Mouse (Mus musculus) thymus, postnatal 25 days (tissue): ENCODE results near the gene Lta.
"Not testable (repeated sequence)": the region's sequence is repeated elsewhere in the genome, so short reads cannot be mapped to it uniquely, and the experiment has no call there.

Experiments
- DNase-seq: peaks from one replicate; pipeline ENCODE4 v3.0.0; 2022

Gene Lta

DNA sequence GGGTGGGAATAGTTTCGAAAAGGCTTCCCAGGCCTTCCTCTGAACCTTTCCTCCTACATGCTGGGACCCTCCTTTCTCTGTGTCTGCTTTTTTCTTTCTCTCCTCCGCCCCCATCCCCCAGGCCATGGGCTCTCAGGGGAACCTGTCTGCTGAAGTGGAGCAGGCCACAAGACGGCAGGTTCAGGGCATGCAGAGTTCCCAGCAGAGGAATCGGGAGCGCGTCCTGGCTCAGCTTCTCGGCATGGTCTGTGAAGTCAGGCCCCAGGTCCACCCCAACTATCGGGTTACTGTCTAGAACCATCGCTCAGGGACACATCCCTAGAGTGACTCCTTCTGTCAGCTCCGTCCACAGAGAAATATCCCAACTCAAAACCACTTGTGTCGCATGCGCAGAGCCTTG is 32.4 kb upstream of the Lta start:
- no peak for DNase-seq

- no peak for DNase-seq
Observed at GRCm38 (mm10) chr17:35236996-35237395, 31.8 kb upstream of the Lta start.

GRCm38 (mm10) chr17:35236390-35236746 is 31.2 kb upstream of the Lta start:
- peak; percentile 100 for DNase-seq

DNA sequence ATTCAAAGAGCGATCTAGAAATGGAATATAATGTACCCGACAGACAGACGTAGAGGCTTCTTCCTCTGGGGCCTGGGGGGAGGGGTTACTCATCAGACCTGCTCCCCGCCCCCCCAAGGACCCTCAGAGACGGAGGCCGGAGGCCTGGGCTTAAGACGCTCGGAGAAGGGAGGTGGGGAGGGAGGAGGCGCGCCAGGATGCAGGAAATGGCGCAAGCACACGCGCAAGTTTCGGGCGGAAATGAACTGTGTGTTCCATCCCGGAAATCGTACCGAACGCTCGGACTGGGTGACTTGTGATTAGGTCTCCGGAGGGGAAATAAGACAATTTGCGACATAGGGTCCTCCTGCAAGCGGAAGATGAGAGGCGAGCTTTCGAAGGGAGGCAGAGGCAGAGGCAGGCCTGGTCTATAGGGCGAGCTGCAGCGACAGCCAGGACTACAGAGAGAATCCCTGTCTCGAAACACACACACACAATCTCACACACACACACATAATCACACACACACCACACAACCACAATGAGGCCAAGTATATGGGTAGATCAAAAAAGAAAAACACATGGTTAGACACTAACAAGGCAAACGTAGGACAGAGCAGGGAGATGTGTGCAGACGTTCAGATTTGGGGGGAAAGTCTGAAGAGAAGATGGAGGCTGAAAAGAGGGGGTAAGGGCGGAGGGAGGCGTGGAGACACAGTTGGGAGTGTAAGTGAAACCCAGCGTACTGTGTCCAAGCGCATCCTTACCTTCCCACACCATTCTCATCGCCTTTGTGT is 30.7 kb upstream of the Lta start, which contains the start of gene Nfkbil1:
Gene Nfkbil1 (minus strand): TSS at position 179 of the 776 bp plus-strand sequence.
- DNase-seq: peak; percentile 89

GRCm38 (mm10) chr17:35234903-35235302 is 29.8 kb upstream of the Lta start:
- DNase-seq: peak; percentile 61

DNA sequence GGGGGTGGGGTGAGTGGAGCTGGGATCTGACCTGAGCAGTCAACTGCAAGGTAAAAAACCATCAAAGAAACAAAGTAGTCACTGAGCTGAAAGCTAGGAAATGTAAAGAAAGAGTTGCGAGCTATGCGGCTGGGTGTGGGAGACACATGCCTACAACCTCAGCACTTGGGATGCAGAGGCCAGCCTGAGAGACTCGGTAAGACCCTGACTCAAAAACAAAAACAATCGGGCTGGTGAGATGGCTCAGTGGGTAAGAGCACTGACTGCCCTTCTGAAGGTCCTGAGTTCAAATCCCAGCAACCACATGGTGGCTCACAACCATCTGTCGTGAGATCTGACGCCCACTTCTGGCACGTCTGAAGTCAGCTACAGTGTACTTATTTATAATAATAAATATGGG is 28.9 kb upstream of the Lta start:
- not testable (repeated sequence) for DNase-seq

DNA sequence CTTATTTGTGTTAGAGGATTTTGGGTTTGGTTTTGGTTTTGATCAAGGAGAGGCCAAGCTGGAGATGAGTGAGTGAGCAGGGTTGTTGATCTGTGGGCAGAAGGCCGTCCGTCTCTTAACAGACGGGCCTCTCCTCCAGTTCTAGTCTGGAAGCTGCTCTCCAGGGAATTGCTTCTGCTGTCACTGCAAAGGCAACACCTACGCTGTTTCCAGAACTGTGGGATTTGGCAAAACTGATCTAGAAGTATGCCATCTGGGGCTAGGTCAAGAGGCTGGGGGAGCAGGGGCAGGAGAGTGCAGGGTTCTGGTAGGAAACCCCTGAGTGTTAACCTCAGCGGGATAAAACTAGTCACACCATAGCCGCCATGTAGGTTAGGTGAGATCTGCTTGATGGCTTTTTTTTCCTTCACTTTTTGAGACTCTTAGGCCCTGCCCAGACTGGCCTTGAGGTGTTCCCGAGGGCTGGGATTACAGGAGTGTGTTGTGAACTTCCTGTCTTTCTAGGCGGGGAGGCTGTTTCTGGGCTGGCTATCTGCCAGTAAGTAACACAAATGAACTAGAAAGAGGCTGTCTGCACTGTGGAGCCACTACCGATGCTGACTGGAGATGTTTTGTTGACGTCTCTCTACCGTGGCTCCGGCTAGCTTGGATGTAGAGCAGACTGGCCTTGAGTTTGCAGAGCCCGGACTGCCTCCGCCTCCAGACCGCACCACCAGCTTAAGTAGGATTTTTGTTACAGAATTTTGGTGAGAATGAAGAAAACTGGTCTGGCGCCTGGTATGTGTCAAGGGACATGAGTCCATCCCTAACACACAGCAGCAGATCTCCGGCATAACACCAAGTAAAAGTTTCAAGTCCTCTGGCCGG is 28.2 kb upstream of the Lta start, which contains the start of gene Atp6v1g2:
Gene Atp6v1g2 (plus strand): TSS at position 547 of the 867 bp plus-strand sequence.
- DNase-seq: peak; percentile 40

- DNase-seq: peak; percentile 70
Observed at GRCm38 (mm10) chr17:35232659-35233058, 27.5 kb upstream of the Lta start.

DNA sequence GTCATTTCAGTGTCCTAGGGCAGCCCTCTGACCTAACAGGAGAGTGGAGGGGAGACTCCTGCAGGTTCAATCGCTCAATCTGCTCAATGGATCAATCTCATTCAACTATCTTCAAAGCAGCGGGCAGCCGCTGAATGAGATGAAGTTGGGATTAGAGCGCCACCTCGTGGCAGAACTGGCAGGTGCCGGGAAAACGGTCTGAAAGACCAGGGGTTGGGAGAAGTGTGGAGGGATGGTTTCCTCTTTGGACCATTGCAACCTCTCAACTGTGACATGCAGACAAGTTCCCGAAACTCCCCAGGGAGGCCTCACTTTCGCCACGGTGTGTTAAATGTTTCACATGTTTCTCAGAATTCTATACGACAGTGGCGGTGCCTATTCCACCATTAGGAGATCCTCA is 26.9 kb upstream of the Lta start:
- DNase-seq: peak; percentile 90

- DNase-seq: no peak
Observed at GRCm38 (mm10) chr17:35231022-35231421, 25.9 kb upstream of the Lta start.

GRCm38 (mm10) chr17:35226561-35227046 is 21.5 kb upstream of the Lta start:
- peak; percentile 60 for DNase-seq

DNA sequence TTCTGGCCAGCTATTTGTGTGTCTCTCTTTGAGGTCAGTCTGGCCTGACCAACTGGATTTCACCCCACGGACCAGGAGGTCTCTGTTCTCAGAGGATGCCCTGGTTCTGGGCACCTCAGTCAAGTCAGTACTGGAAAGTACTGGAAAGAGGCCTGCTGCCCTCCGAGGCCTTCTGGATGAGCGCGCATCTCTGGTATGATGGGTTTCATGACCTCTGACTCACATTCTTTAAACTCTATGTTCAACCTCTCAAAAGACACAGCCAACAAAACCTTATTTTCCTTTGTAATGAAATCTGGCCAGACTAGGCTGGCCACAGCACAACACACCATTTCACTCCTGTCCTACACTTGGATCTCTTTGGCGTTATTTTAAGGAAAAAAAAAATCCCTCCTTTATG is 20.3 kb upstream of the Lta start:
- no peak for DNase-seq

- no peak for DNase-seq
Observed at GRCm38 (mm10) chr17:35224641-35225040, 19.5 kb upstream of the Lta start.

GRCm38 (mm10) chr17:35222299-35222698 is 17.1 kb upstream of the Lta start:
- DNase-seq: peak; percentile 76

DNA sequence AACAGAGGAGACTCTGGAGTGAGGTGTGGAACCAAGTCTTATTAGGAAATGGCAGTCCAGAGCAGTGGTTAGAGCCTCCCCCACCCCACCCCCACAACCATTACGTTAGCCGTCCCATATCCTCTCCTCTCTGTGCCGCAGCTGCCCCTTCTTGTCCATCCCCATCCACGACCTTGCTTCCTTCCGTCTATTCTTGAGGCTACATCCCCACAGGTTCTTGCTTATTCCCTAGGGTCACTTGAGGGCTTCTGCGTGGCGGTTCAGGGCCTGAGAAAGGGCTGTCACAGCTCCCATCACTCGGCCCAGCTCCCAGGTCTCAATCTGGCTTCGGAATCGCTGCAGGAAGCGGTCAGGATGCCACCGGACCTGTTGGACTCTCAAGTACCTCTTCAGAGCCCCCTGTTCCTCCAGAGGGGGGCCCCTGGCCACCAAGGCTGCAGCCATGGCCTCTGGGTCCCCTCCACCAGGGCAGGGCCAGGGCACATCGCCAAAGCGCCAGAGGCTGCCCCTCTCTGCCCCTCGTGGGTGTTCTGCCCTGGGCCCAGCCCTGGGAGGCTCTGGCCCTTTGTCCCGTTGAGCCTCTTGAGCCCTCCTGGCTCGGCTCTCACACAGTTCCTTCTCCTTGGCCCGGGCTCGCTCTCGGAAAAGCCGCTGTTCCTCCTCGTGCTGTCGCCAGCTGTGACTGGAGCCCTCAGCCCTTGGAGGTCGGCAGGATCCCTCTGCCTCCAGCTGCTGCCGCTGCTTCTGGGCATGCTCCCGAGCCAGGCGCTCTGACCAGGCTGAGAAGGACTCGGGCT is 15.2 kb upstream of the Lta start, which contains the start of gene Gm16181:
Gene Gm16181 (plus strand): TSS at position 679 of the 797 bp plus-strand sequence.
- no peak for DNase-seq

DNA sequence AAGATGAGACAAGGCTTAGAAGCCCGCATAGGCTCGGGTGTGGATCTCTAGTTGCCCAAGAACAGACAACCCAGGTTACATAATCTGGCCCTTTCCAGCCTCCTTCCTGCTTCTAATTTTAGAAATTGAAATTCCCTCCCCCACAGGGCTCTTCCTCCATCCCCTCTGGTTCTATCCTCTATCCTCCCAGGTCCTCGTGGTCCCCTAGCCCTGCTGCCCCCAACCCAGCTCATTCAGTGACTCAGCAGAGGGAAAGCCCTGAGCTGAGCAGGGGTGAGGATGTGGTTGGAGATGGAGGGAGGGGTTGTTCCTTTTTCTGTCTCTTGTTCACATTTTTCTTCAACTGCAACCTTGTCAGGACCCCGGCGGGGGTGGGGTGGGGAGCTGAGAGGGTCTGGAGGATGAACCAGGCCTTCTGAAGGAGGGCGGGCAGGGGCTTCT is 14.5 kb upstream of the Lta start:
- DNase-seq: peak; percentile 74

DNA sequence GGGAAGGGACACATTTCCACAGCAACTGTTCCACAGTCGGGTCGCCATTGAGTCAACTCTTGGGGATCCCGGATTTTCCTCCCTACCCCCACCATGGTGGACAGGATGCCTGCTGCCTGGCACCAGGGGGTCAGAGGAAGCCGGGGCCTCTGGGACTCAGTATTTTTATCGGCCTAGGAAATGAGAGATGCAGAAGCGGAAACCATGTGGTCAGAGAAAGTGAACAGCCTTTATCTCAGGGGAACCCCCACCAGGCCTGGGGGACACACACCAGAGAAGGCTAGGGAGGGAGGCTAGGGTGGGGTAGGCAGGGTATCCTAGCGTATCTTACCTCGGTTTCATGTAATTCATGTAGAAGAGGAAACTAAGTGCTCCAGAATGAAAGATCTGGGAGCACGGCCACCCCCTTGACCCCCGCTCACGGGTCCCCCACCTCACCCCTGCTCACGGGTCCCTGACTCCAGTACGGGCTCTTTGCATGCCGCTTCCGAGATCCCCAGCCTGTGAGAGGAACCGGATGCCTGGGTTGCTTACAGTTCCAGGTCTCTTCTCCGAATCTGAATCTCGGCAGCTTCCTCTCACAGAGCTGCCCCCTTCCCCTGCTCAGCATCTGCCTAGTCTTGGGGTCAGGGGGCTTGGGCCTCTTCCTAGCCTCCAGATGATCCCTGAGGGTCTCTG is 13.5 kb upstream of the Lta start:
- peak; percentile 48 for DNase-seq

- DNase-seq: no peak
Observed at GRCm38 (mm10) chr17:35213071-35213470, 7.9 kb upstream of the Lta start.

GRCm38 (mm10) chr17:35210593-35210992 is 5.4 kb upstream of the Lta start:
- DNase-seq: no peak

- peak; percentile 49 for DNase-seq
Observed at GRCm38 (mm10) chr17:35209785-35210535, 4.8 kb upstream of the Lta start.

DNA sequence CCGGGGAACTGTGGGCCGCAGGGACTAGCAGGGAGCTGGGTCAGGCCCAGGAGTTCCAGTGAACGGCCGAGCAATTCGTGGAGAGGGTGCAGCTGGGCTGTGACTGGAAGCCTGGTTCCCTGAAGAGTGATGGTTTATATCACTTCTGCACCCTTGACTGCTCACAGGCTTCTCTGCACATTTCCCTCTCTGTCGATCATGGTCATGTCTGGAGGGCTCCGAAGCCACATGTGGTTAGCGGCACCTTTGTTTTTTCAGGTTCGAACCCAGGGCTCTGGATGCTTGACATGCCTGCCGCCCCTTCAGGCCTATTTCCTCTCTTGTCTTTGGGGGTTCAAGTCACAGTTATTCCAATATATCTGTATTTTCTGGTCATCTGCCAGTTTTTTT is 224 bp upstream of the Lta start:
- DNase-seq: no peak
